Mouse (Mus musculus) embryonic facial prominence, embryonic 13.5 days (tissue): ENCODE results near the gene Olig2. TPM values are rescaled to one million over a fixed set of nuclear protein-coding genes. Genes with fewer than 3 reads are reported as not detected.

Experiments used
- ATAC-seq: fragments of 200-750 bp; cut with Nextera tagmentation; 2 replicates; pipeline ENCODE4 v1.8.0; 2017; ENCODE audit warnings: low read depth; ENCODE audit not compliant: insufficient number of reproducible peaks, insufficient read depth, low FRiP score, low TSS enrichment
- H3K27ac ChIP-seq: fragments of 300-500 bp; sonication (generic); 2 replicates; pipeline ENCODE4 v1.5.1; 2015; ENCODE audit warnings: moderate library complexity, mild to moderate bottlenecking, inconsistent platforms
- H3K27me3 ChIP-seq: fragments of 300-500 bp; sonication (generic); 2 replicates; pipeline ENCODE4 v1.6.1; 2015; ENCODE audit warnings: mild to moderate bottlenecking, inconsistent platforms
- H3K36me3 ChIP-seq: fragments of 300-500 bp; sonication (generic); 2 replicates; pipeline ENCODE4 v1.6.1; 2015; ENCODE audit warnings: mild to moderate bottlenecking, inconsistent platforms
- H3K4me1 ChIP-seq: fragments of 300-500 bp; sonication (generic); 2 replicates; pipeline ENCODE4 v1.6.1; 2015; ENCODE audit warnings: inconsistent platforms
- H3K4me2 ChIP-seq: fragments of 300-500 bp; sonication (generic); 2 replicates; pipeline ENCODE4 v1.6.1; 2015; ENCODE audit warnings: moderate library complexity, mild to moderate bottlenecking, inconsistent platforms
- H3K4me3 ChIP-seq: fragments of 300-500 bp; sonication (generic); 2 replicates; pipeline ENCODE4 v1.5.1; 2015; ENCODE audit warnings: mild to moderate bottlenecking, inconsistent platforms
- H3K9ac ChIP-seq: fragments of 300-500 bp; sonication (generic); 2 replicates; pipeline ENCODE4 v1.6.1; 2015; ENCODE audit warnings: mild to moderate bottlenecking, inconsistent platforms
- H3K9me3 ChIP-seq: fragments of 300-500 bp; sonication (generic); 2 replicates; pipeline ENCODE4 v1.6.1; 2016; ENCODE audit warnings: inconsistent platforms
- WGBS: fragments of 180-500 bp; shearing (Covaris S2); methylation state at CpG from one replicate; pipeline ENCODE4 v1.1.7; 2015; ENCODE audit warnings: mixed read lengths; 5-methylcytosine and 5-hydroxymethylcytosine counted together
- polyA plus RNA-seq: library from polyadenylated mRNA; unstranded; fragments of >200 nt; fragmentation: Nextera tagmentation; extraction: Ambion mirVana; gene quantifications from 2 replicates; pipeline ENCODE4 v1.2.1, GENCODE M21; 2015

Gene Olig2
- 1.0 and 1.1 TPM in 2 replicates for polyA plus RNA-seq

DNA sequence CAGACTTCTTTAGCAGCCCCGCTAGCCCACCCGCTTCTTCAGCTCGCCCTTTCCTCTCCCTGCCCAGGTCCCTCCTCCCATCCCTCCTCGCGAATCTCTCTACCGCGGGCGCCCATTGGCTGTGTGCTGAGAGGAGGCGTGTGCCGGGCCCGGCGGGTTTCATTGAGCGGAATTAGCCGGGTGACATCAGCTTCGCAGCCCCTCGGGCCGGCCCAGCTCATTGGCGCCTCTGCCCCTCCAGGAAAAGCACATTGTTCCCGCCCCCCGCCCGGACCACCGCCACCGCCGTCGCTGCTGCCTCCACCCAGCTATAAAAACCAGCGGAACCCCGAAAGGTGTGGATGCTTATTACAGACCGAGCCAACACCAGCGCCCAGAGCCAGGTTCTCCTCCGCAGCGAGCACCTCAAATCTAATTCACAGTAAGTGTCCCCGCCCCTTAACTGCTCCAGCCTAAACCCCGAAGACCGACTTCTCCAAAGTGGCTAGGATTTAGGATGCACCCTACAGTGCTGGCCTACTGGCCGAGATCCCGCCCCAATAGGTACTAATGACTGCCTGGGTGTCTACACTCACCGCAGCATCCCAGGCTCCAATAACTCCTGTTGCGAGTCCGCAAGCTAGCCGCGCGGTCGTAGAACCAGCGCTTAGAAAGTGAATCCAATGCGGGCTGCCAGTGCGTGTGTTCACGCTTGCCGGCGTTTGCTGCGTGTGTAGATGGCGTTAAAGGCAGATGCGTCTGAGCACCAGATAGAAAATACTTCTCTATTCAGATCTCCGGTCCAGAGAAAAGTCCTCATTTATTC, at the start of gene Olig2:
Olig2 (plus strand) TSS at position 225 of the 805 bp plus-strand sequence.
- Histone ChIP-seq H3K36me3 (no peaks in the 10 kb centered on the region), H3K9me3 (no peaks in the 10 kb centered on the region), H3K4me1 (peaks cover 38% of the 10 kb centered on the region)

GRCm38 (mm10) chr16:91175892-91176291, 49.4 kb upstream of the Olig2 start:
- 75% methylated on average over 8 of the region's 8 CpGs for WGBS
- Histone ChIP-seq H3K9me3 (no peaks in the 10 kb centered on the region), H3K4me3 (no peak overlapping the region), H3K4me1 (peaks cover 9% of the 10 kb centered on the region), H3K27ac (no peak overlapping the region), H3K9ac (no peak overlapping the region), H3K36me3 (no peaks in the 10 kb centered on the region), H3K4me2 (no peak overlapping the region), H3K27me3 (peaks cover 31% of the 10 kb centered on the region)
- ATAC-seq, result no peak

More for the DNA sequence above, at the start of gene Olig2:
- Histone ChIP-seq H3K4me3 (peak within 1 kb of the TSS; percentile 36), H3K9ac (0 out of 2 replicates have a peak within 1 kb of the TSS, but pooled peaks have one; percentile 27), H3K27ac (no peak within 1 kb of the TSS), H3K27me3 (peaks cover 100% of the 10 kb centered on the region), H3K4me2 (peak within 1 kb of the TSS; percentile 53)
- WGBS, result under 1% methylated on average over 53 of the region's 53 CpGs
- peak; percentile 60; the same call in 1 of the 2 replicates for ATAC-seq

- H3K9ac ChIP-seq, result no peak overlapping the region
- H3K4me3 ChIP-seq, result no peak overlapping the region
- no peak for ATAC-seq
- H3K4me1 ChIP-seq, result no peaks in the 10 kb centered on the region
- H3K9me3 ChIP-seq, result no peaks in the 10 kb centered on the region
- H3K27me3 ChIP-seq, result peaks cover 14% of the 10 kb centered on the region
- no peaks in the 10 kb centered on the region for H3K36me3 ChIP-seq
- H3K27ac ChIP-seq, result no peak overlapping the region
- 51% methylated on average over 8 of the region's 8 CpGs for WGBS
- no peak overlapping the region for H3K4me2 ChIP-seq
Observed at GRCm38 (mm10) chr16:91187046-91187445, 38.2 kb upstream of the Olig2 start.

DNA sequence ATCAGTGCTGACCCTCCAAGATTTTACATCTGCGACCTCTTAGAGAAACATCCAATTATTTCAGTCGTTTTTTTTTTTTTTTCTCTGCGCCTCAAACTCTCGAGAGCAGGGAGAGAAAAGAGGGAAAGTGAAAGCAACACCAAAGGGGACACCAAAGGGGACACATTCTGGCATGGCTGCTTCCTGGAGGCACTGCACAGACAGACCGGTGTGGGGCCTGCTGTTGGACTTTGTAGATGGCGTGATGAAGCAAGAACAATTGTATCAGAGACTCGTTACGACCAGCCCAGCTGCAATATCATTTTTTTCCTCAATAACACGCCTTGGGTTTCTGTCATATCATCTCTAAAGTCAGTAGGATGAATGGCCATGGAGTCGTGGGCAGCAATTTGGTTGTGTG, 37.6 kb upstream of the Olig2 start:
- no peaks in the 10 kb centered on the region for H3K36me3 ChIP-seq
- H3K9me3 ChIP-seq, result no peaks in the 10 kb centered on the region
- no peak overlapping the region for H3K4me2 ChIP-seq
- WGBS, result 70% methylated on average over 10 of the region's 10 CpGs
- no peak for ATAC-seq
- no peak overlapping the region for H3K9ac ChIP-seq
- H3K27ac ChIP-seq, result no peak overlapping the region
- no peaks in the 10 kb centered on the region for H3K4me1 ChIP-seq
- H3K4me3 ChIP-seq, result no peak overlapping the region
- H3K27me3 ChIP-seq, result peaks cover 18% of the 10 kb centered on the region

- H3K9me3 ChIP-seq, result no peaks in the 10 kb centered on the region
- H3K27ac ChIP-seq, result no peak overlapping the region
- WGBS, result 67% methylated on average over 12 of the region's 12 CpGs
- H3K36me3 ChIP-seq, result no peaks in the 10 kb centered on the region
- H3K4me3 ChIP-seq, result no peak overlapping the region
- H3K27me3 ChIP-seq, result peaks cover 24% of the 10 kb centered on the region
- H3K4me1 ChIP-seq, result no peaks in the 10 kb centered on the region
- no peak for ATAC-seq
- no peak overlapping the region for H3K9ac ChIP-seq
- no peak overlapping the region for H3K4me2 ChIP-seq
Observed at GRCm38 (mm10) chr16:91188304-91188703, 37.0 kb upstream of the Olig2 start.

DNA sequence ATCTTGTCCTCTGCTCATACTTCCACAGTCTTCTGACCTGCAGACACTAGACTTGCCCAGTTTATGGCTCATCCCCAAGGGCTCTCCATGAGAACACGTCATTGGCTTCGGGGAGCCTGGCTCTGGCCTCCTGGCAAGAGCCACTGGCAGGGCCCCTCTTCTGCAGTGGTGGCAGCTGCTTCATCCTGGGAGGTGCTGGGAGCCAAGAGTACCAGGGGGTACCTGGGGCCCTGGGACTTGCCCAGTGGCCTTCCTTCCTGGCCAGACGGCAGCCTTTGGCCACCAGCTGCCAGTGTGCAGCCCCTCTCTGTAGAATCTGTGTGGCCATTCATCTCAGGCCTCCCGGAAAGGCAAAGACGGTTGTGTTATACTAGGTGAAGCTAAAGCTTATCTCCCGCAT, 34.0 kb upstream of the Olig2 start:
- ATAC-seq, result no peak
- H3K36me3 ChIP-seq, result no peaks in the 10 kb centered on the region
- H3K9me3 ChIP-seq, result no peaks in the 10 kb centered on the region
- no peak overlapping the region for H3K4me3 ChIP-seq
- WGBS, result 84% methylated on average over 6 of the region's 6 CpGs
- H3K27ac ChIP-seq, result no peak overlapping the region
- no peak overlapping the region for H3K9ac ChIP-seq
- H3K4me1 ChIP-seq, result no peaks in the 10 kb centered on the region
- H3K4me2 ChIP-seq, result no peak overlapping the region
- peaks cover 30% of the 10 kb centered on the region for H3K27me3 ChIP-seq

GRCm38 (mm10) chr16:91191663-91192237, 33.5 kb upstream of the Olig2 start:
- peaks cover 30% of the 10 kb centered on the region for H3K27me3 ChIP-seq
- WGBS, result 75% methylated on average over 9 of the region's 9 CpGs
- ATAC-seq, result no peak

GRCm38 (mm10) chr16:91192672-91193354, 32.4 kb upstream of the Olig2 start:
- no peak overlapping the region for H3K4me2 ChIP-seq
- no peak overlapping the region for H3K9ac ChIP-seq
- 19% methylated on average over 15 of the region's 15 CpGs for WGBS
- H3K9me3 ChIP-seq, result 0 out of 2 replicates have a peak, but pooled peaks cover 10% of the 10 kb centered on the region
- H3K4me3 ChIP-seq, result no peak overlapping the region
- peaks cover 30% of the 10 kb centered on the region for H3K27me3 ChIP-seq
- ATAC-seq, result no peak
- H3K36me3 ChIP-seq, result no peaks in the 10 kb centered on the region
- H3K4me1 ChIP-seq, result no peaks in the 10 kb centered on the region
- H3K27ac ChIP-seq, result no peak overlapping the region

More at GRCm38 (mm10) chr16:91191663-91192237, 33.5 kb upstream of the Olig2 start:
- H3K9me3 ChIP-seq, result 0 out of 2 replicates have a peak, but pooled peaks cover 2% of the 10 kb centered on the region
- H3K4me1 ChIP-seq, result no peaks in the 10 kb centered on the region
- H3K27ac ChIP-seq, result no peak overlapping the region
- no peaks in the 10 kb centered on the region for H3K36me3 ChIP-seq
- no peak overlapping the region for H3K4me2 ChIP-seq
- no peak overlapping the region for H3K4me3 ChIP-seq
- H3K9ac ChIP-seq, result no peak overlapping the region

DNA sequence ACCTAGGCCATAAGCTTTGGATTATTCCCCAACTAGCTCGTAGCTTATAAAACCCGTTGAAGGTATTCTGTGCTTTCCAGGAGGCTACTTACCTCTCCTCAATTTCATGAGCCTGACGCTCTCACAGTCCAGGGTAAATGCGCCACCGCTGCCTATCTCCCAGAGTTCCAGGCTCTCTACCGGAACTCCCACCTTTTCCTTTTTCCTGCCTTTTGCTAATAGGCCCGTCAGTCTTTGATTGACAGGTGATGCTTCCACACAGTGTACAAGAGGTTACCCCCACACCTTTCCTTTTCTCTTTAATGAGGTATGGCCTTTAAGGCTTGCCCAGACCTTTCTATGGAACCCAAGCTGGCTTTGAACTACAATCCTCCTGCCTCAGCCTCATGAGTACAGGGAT, 25.4 kb upstream of the Olig2 start:
- peaks cover 3% of the 10 kb centered on the region; the same call in 1 of the 2 replicates for H3K27me3 ChIP-seq
- no peak overlapping the region for H3K27ac ChIP-seq
- no peaks in the 10 kb centered on the region for H3K36me3 ChIP-seq
- 89% methylated on average over 7 of the region's 7 CpGs for WGBS
- no peak for ATAC-seq
- H3K4me2 ChIP-seq, result no peak overlapping the region
- 0 out of 2 replicates have a peak, but pooled peaks cover 10% of the 10 kb centered on the region for H3K9me3 ChIP-seq
- no peak overlapping the region for H3K4me3 ChIP-seq
- no peaks in the 10 kb centered on the region for H3K4me1 ChIP-seq
- no peak overlapping the region for H3K9ac ChIP-seq

DNA sequence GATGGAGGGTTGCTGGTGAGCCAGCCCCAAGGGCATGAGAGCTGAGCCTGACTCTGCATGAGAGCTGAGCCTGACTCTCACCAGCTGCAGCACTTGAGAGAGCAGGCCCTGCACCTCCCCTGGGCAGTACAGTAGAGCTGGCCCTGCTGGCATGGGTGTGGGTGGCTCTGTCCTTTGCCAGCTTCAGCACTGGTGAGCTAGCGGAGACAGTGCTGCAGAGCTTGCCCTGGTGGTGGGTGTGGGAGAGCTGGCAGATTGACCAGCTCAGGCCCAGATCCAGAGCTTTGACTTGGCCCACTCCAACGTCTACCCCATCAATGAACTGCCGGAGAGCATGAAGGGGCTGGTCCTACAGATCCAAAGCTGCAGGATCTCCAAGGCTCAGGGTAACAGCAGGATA, 22.3 kb upstream of the Olig2 start:
- Histone ChIP-seq H3K4me3 (no peak overlapping the region), H3K4me1 (no peaks in the 10 kb centered on the region), H3K27me3 (peaks cover 6% of the 10 kb centered on the region; the same call in 1 of the 2 replicates), H3K36me3 (no peaks in the 10 kb centered on the region), H3K9ac (no peak overlapping the region), H3K27ac (no peak overlapping the region), H3K9me3 (no peaks in the 10 kb centered on the region), H3K4me2 (no peak overlapping the region)
- 86% methylated on average over 3 of the region's 3 CpGs for WGBS
- no peak for ATAC-seq

- no peak for ATAC-seq
- Histone ChIP-seq H3K27me3 (peaks cover 14% of the 10 kb centered on the region), H3K9me3 (no peaks in the 10 kb centered on the region), H3K4me3 (no peak overlapping the region), H3K4me1 (no peaks in the 10 kb centered on the region), H3K9ac (no peak overlapping the region), H3K27ac (no peak overlapping the region), H3K4me2 (no peak overlapping the region), H3K36me3 (no peaks in the 10 kb centered on the region)
- 64% methylated on average over 1 of the region's 1 CpGs for WGBS
Observed at GRCm38 (mm10) chr16:91206371-91206770, 18.9 kb upstream of the Olig2 start.
